Mouse (Mus musculus) E14TG2a.4 (cell line): Measurements from ENCODE around the gene Cyp4x1.
"Not testable (repeated sequence)": the region's sequence is repeated elsewhere in the genome, so short reads cannot be mapped to it uniquely, and the experiment has no call there.

Source experiments
- CTCF ChIP-seq: conservative IDR thresholded peaks from 2 replicates; pipeline ENCODE4 v1.5.1; 2014; ENCODE audit warnings: low read length
- POU5F1 ChIP-seq: IDR thresholded peaks from 2 replicates; pipeline ENCODE4 v1.6.1; 2014; ENCODE audit warnings: low read length, borderline replicate concordance

DNA sequence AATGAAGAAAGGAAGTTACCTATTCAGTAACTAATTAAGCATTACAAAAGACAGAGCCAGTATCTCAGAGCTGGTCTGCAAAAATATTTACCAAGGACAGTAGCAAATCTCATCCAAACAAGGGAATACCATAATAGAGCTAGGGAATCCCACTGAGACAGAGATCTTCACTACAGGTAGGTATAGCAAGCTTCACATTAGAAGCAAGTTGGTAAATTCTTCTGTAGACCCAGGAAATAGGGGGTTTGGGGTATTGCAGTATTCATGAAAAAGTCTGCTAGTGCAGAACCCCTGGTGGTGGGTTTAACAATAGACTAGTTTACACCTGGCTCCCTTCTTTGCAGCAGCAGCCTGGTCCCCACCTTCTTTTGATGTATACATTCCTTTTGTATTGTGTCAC, 42.1 kb upstream of the Cyp4x1 start:
- TF ChIP-seq CTCF, POU5F1: not testable (repeated sequence)
